Mouse (Mus musculus) spleen, adult 2 months (tissue): ENCODE data around the gene Ddo.

Experiments used
- CTCF ChIP-seq: fragments of 200-500 bp; IDR thresholded peaks from 2 replicates; pipeline ENCODE4 v1.5.1; 2011; ENCODE audit warnings: mild to moderate bottlenecking, inconsistent platforms; ENCODE audit not compliant: insufficient read depth, insufficient read length, insufficient replicate concordance; ENCODE audit errors: extremely low read depth
- POLR2A ChIP-seq: fragments of 200-500 bp; IDR thresholded peaks from 2 replicates; pipeline ENCODE4 v1.6.1; 2011; ENCODE audit warnings: low read depth, low read length, inconsistent platforms

DNA sequence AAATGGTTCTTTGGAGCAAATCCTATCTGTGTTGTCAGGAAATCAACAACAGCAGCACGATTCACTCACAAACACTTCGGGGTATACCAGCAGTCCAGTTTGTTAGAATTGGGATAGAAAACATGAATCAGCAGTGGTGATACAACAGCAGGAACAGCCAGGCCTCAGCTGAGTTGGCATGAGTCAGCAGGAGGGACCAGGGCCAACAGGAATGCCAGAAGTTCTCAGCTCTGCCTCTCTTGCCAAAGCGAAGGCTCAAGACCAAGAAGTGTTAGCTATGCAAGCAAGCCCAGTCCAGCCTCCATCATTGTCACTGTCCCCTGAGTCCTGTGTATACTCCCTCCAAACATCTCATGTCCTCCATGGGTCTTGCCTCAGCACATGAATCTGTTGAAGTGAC is 32.6 kb upstream of the Ddo start:
- TF ChIP-seq POLR2A (no peak), CTCF (no peak)
